Comparison of ENCODE assay signal across 8 mouse cellular contexts in genomic region chr12:85110698-85111592, GRCm38 (mm10). TPM values are rescaled to one million over a fixed set of nuclear protein-coding genes. Genes with fewer than 3 reads are reported as not detected.
DNase-seq lines count a peak whose midpoint lies in the region; ATAC-seq lines count a peak whose summit lies in the region.

Prox2 (minus strand) TSS chr12:85110759.
Dlst (plus strand) TSS chr12:85110833.

- peak within 1 kb of the TSS; percentile 57 for H3K4me2 ChIP-seq in intestine, embryonic 15.5 days (replicated peaks)

- WGBS in intestine, embryonic 15.5 days, result under 1% methylated on average over 83 of the region's 83 CpGs

- H3K4me1 ChIP-seq in intestine, embryonic 15.5 days (replicated peaks), result peaks cover 13% of the 10 kb centered on the region

- DNase-seq in adrenal gland, adult 2 months, result peak; percentile 94
- peak; percentile 92 for DNase-seq in embryo, embryonic 11 days
- DNase-seq in gastrocnemius, postnatal 25 days, result peak; percentile 86
- peak; percentile 88 to 90 for DNase-seq in left cerebral cortex, postnatal 14 days (ENCODE audit: low spot score in 2 of 2)
- DNase-seq in right cerebral cortex, postnatal 14 days, result peak; percentile 90
- DNase-seq in urinary bladder, postnatal 25 days (ENCODE audit: low spot score), result peak; percentile 88

- H3K9ac ChIP-seq in intestine, embryonic 15.5 days, result peak within 1 kb of the TSS; percentile 93

- peak; percentile 96 for ATAC-seq in intestine, embryonic 15.5 days
- peak; percentile 90 for ATAC-seq in megakaryocyte-erythroid progenitor cell, adult 5-6 weeks (replicated peaks; ENCODE audit: low FRiP score, low TSS enrichment, poor library complexity, severe bottlenecking)

- no peaks in the 10 kb centered on the region for H3K36me3 ChIP-seq in intestine, embryonic 15.5 days

- peak within 1 kb of the TSS; percentile 98 for H3K4me3 ChIP-seq in intestine, embryonic 15.5 days (replicated peaks)

- H3K9me3 ChIP-seq in intestine, embryonic 15.5 days, result no peaks in the 10 kb centered on the region

- intact Hi-C loops in left cerebral cortex, postnatal 14 days (cut with DNase I), result no loop called here

- peak within 1 kb of the TSS; percentile 74 for H3K27ac ChIP-seq in intestine, embryonic 15.5 days

- H3K27me3 ChIP-seq in intestine, embryonic 15.5 days (replicated peaks), result no peaks in the 10 kb centered on the region

RNA-seq across cellular contexts. Expression of gene Prox2, which starts in this region (rescaled TPM):
- 1 to 10 TPM; 3.2 to 5.3 TPM for total RNA-seq in adrenal gland, adult 2 months (2021)
- 2.6 and 2.8 TPM in 2 replicates for polyA plus RNA-seq in adrenal gland, adult 2 months (2012; rRNA removed)
- 1 to 10 TPM; 2.2 to 2.3 TPM for total RNA-seq in gastrocnemius, postnatal 25 days (2021)
- 1.9 and 2.1 TPM in 2 replicates for polyA plus RNA-seq in intestine, embryonic 15.5 days (2015; fragmentation: Nextera tagmentation; extraction: Ambion mirVana)
- total RNA-seq in left cerebral cortex, postnatal 14 days (2021), result 1 to 10 TPM; 1.0 to 1.2 TPM
- total RNA-seq in megakaryocyte-erythroid progenitor cell, adult 5-6 weeks (2014; fragmentation: Nextera tagmentation), result 2.5 and 11.8 TPM in 2 replicates
- total RNA-seq in megakaryocyte-erythroid progenitor cell, adult 5-6 weeks (2017), result 4.3 and 8.3 TPM in 2 replicates

RNA-seq across cellular contexts. Expression of gene Dlst, which starts in this region (rescaled TPM):
- total RNA-seq in adrenal gland, adult 2 months (2021), result 100 to 1,000 TPM; 347 to 398 TPM
- polyA plus RNA-seq in adrenal gland, adult 2 months (2012; rRNA removed), result 107 and 114 TPM in 2 replicates
- 100 to 1,000 TPM; 326 to 330 TPM for total RNA-seq in gastrocnemius, postnatal 25 days (2021)
- 117 and 125 TPM in 2 replicates for polyA plus RNA-seq in intestine, embryonic 15.5 days (2015; fragmentation: Nextera tagmentation; extraction: Ambion mirVana)
- total RNA-seq in left cerebral cortex, postnatal 14 days (2021), result 100 to 1,000 TPM; 173 TPM
- total RNA-seq in megakaryocyte-erythroid progenitor cell, adult 5-6 weeks (2014; fragmentation: Nextera tagmentation), result 216 and 227 TPM in 2 replicates
- total RNA-seq in megakaryocyte-erythroid progenitor cell, adult 5-6 weeks (2017), result 230 and 281 TPM in 2 replicates

Comparison
In these comparisons a context has a peak if more than half of its experiments do, and no peak if none do; other contexts are left out.
1. Peak in every context shown above with its lines: DNase-seq, ATAC-seq, H3K4me3 ChIP-seq and H3K27ac ChIP-seq.